Mouse (Mus musculus) bone marrow macrophage, adult 2 months (primary cell): ENCODE data around the gene Zmynd8.

Experiments used
- CTCF ChIP-seq: IDR thresholded peaks from 2 replicates; pipeline ENCODE4 v1.5.1; 2012; ENCODE audit warnings: low read depth, mild to moderate bottlenecking, low read length, moderate library complexity
- POLR2A ChIP-seq: IDR thresholded peaks from 2 replicates; pipeline ENCODE4 v1.6.1; 2012; ENCODE audit warnings: mild to moderate bottlenecking, low read depth, low read length, borderline replicate concordance

GRCm38 (mm10) chr2:165831637-165832289, 67.1 kb downstream of the Zmynd8 start:
- TF ChIP-seq CTCF (no peak), POLR2A (no peak)
